Mouse (Mus musculus) ovary, postnatal 10 days (tissue): Measurements from ENCODE around the gene Olfr521.
"Not testable (repeated sequence)": the region's sequence is repeated elsewhere in the genome, so short reads cannot be mapped to it uniquely, and the experiment has no call there.

ENCODE experiments used
- DNase-seq: peaks from one replicate; pipeline ENCODE4 v3.0.0; 2022; ENCODE audit warnings: low spot score

Gene Olfr521

DNA sequence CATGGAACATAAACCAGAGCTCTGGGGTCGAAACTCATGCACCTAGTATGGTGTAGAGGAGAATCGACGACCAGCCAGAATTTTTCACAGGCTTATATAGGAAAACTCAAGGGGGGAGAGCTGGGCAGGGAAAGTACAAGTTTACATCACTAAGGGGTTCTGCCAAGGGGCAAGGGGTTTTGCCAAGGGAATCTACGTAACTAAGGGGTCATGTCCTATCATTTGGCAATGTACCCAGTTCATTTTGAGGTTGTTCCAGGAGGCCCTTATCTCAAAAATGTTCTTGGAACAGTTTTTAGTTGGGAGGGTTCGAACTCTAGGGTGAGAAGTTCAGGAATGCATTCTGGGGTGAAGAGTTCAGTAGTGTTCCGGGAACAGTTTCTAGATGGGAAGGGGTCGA is 43.7 kb downstream of the Olfr521 start:
- not testable (repeated sequence) for DNase-seq

- DNase-seq, result no peak
Observed at GRCm38 (mm10) chr7:99810814-99811213, 47.5 kb downstream of the Olfr521 start.

DNA sequence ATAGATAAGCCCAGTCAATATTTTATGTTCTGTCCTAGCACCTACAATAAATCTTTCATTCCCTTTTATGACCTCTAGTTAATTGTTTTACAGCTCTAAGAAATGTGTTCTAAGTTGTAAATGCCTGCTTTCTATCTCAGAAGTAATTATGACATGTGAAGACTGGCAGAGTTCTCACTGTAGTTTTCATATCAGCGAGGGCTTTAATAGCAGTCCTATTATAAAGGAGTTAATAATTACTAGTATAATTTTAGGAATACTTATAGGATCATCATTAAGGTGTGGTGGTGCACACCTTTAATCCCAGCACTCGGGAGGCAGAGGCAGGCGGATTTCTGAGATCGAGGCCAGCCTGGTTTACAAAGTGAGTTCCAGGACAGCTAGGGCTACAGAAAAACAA is 48.4 kb downstream of the Olfr521 start:
- no peak for DNase-seq

DNA sequence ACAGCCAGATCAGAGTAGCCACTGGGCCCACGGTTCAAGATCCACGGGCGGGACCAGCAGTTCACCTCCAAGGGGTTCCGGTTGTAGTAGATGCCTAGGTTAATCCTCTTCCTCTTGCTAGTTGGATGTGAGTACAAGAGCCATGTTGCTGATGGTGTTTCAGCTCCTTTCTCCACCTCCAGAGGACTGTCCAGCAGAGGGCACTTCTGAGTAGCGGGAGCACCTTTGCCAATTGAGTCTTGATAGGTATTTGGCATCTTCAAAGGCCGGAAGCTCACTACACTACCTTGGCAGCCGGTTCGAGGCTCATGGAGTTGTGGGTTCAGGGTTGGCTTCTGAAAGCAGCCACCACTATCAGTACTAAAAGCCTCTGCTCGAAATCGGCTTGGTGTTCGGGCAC is 50.1 kb downstream of the Olfr521 start:
- no peak for DNase-seq

DNA sequence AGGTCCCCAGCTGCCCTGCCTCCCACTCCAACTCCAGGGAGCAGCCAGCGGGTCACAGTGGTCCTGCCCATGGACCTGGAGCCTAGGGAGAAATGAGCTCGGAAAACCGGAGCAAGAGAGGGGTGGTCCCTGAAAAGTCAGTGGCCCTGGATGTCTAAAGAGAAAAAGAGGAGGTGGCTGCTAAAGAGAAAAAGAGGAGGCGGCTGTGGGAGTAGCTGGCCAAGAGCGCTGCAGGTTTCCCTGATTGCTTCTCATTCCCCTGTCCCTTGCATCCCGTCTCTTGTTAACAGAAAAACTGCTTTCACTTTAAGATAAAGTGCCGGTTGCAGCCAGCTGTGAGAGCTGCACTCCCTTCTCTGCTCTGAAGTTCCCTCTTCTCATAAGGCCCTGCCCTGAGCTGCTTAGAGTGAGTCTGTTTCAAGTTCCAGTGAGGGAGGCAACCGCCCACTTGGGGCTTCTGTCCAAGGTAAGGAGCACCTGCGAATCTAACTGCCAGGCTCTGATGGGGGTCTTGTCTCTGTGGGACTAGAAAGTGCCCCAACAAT is 54.9 kb downstream of the Olfr521 start:
- DNase-seq, result not testable (repeated sequence)
